Mouse (Mus musculus): ENCODE measurements around the gene Tmigd1. TPM values are rescaled to one million over a fixed set of nuclear protein-coding genes. Genes with fewer than 3 reads are reported as not detected.

Gene Tmigd1
- polyA plus RNA-seq, 1 experiment from 2014 or later: 0.17 TPM

DNA sequence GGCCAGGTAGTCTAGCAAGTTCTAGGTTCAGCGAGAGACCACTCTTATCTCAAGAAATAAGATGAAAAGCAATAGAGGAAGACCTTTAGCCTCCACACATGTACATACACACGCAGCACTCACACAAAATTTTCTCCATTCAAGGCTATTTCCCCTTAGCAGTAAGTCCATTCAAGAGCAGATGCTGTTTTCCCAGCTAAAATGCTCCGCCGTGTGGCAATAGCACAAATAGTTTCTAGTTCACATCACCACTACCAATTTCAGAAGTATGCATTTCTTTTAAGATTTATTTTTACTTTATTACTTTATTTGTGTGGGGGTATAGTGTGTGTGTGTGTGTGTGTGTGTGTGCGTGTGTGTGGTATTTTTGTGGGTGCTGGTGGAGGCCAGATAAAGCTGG lies 34.6 kb downstream of the Tmigd1 start:
- Histone ChIP-seq H3K4me1 (replicated peaks; ENCODE audit: control insufficient read depth, insufficient read depth, low read length) (no peaks in the 10 kb centered on the region), H3K36me3 (ENCODE audit: control insufficient read depth, insufficient read depth, low read length) (no peaks in the 10 kb centered on the region), H3K27ac (ENCODE audit: low read depth, low read length) (no peak overlapping the region), H3K4me3 (ENCODE audit: low read depth, low read length) (no peak overlapping the region), H3K4me2 (replicated peaks; ENCODE audit: low read depth, low read length) (no peak overlapping the region), H3K27me3 (ENCODE audit: control insufficient read depth, insufficient read depth, low read length) (no peaks in the 10 kb centered on the region), H3K9ac (ENCODE audit: low read depth, low read length) (no peak overlapping the region), H3K9me3 (ENCODE audit: control insufficient read depth, low read length) (no peaks in the 10 kb centered on the region)
- ATAC-seq (ENCODE audit: low FRiP score) (no peak), DNase-seq (ENCODE audit: low spot score) (no peak)
- 84% methylated on average over 5 of the region's 5 CpGs for WGBS

DNA sequence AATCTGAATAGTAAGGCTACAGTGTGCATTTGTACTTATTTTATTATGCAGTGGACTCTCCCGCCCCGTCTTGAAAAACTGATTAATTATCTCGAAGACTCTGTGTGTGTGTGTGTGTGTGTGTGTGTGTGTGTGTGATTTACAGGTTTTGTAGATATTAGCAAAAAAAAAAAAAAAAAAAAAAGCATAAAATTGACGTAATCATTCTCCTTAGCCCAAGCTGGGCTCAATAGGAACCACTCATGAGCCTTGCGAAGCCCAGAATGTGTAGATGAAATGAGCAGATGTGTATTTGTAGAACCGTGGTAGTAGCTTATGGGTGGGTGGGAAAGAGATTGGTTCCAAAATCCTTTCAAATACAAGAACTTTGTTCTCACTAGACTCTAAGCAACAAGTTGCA lies 42.9 kb downstream of the Tmigd1 start:
- Histone ChIP-seq H3K9me3 (ENCODE audit: control insufficient read depth, low read length) (no peaks in the 10 kb centered on the region), H3K4me2 (replicated peaks; ENCODE audit: low read depth, low read length) (peak overlapping the region; percentile 49), H3K27ac (ENCODE audit: low read depth, low read length) (no peak overlapping the region; the same call in 1 of the 2 replicates), H3K36me3 (ENCODE audit: control insufficient read depth, insufficient read depth, low read length) (no peaks in the 10 kb centered on the region), H3K9ac (ENCODE audit: low read depth, low read length) (peak overlapping the region; percentile 91), H3K4me1 (replicated peaks; ENCODE audit: control insufficient read depth, insufficient read depth, low read length) (0 out of 2 replicates have a peak, but pooled peaks cover 2% of the 10 kb centered on the region), H3K4me3 (ENCODE audit: low read depth, low read length) (peak overlapping the region; percentile 88), H3K27me3 (ENCODE audit: control insufficient read depth, insufficient read depth, low read length) (no peaks in the 10 kb centered on the region)
- WGBS: 81% methylated on average over 6 of the region's 6 CpGs
- no peak for DNase-seq (ENCODE audit: low spot score)
- ATAC-seq (ENCODE audit: low FRiP score): no peak

DNA sequence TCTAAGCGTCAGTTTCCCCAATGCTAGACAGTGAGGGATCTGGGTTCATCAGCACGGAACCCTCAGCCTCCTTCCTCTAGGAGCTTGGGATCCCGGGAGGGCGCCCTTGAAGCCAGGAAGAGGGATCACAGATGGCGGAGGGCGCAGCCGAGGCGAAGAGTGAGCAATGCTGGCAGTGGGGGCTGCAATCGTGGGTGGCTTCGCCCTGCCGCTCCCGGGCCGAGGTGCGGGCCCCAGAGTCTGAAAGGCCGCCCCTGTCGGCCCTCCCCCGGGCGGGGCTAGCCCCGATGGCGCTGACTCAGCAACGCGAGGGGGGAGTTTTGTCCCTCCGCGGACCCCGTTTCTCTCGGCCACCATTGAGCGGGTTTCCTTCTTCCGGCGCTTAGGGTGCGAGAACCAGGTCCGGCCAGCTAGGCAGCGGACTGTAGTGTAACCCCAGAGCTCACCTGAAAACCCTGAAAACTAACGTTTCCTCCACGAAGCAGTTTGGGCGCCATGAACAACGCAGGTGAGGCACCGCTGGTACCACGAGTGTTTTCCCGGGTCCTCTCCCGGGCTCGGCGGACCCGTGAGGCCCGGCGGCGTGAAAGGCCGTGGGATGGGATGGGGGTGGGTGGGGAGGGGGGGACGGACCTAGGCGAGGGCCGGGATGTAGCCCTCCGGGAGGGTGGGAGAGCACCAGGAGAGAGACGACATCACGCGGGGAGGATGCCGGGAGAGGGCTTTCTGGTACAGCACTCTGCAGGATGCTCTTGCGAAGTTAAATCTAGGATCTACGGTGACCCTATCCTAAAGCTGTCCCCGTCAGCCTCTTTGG lies 43.6 kb downstream of the Tmigd1 start:
- H3K4me3 ChIP-seq (ENCODE audit: low read depth, low read length): peak overlapping the region; percentile 88
- H3K4me2 ChIP-seq (replicated peaks; ENCODE audit: low read depth, low read length): peak overlapping the region; percentile 49
- H3K9me3 ChIP-seq (ENCODE audit: control insufficient read depth, low read length): no peaks in the 10 kb centered on the region
- no peaks in the 10 kb centered on the region for H3K36me3 ChIP-seq (ENCODE audit: control insufficient read depth, insufficient read depth, low read length)
- DNase-seq (ENCODE audit: low spot score) (peak; percentile 95), ATAC-seq (ENCODE audit: low FRiP score) (peak; percentile 87)
- H3K27ac ChIP-seq (ENCODE audit: low read depth, low read length): peak overlapping the region; percentile 68
- 0 out of 2 replicates have a peak, but pooled peaks cover 2% of the 10 kb centered on the region for H3K4me1 ChIP-seq (replicated peaks; ENCODE audit: control insufficient read depth, insufficient read depth, low read length)
- peak overlapping the region; percentile 91 for H3K9ac ChIP-seq (ENCODE audit: low read depth, low read length)
- no peaks in the 10 kb centered on the region for H3K27me3 ChIP-seq (ENCODE audit: control insufficient read depth, insufficient read depth, low read length)
- WGBS: under 1% methylated on average over 53 of the region's 58 CpGs

DNA sequence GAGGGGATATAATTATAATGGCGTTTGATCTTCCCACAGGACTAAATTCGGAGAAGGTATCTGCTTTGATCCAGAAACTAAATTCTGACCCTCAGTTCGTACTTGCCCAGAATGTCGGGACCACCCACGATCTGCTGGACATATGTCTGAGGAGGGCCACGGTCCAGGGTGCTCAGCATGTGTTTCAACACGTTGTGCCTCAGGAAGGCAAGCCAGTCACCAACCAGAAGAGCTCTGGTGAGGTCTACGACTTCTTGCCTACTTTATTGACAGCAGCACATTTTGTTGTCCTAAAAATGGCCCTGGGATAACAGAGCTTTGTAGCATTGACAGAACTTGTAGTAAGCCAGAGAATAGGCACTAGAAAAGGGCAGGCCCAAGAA lies 44.2 kb downstream of the Tmigd1 start:
- no peaks in the 10 kb centered on the region for H3K9me3 ChIP-seq (ENCODE audit: control insufficient read depth, low read length)
- 0 out of 2 replicates have a peak, but pooled peaks cover 2% of the 10 kb centered on the region for H3K4me1 ChIP-seq (replicated peaks; ENCODE audit: control insufficient read depth, insufficient read depth, low read length)
- DNase-seq (ENCODE audit: low spot score): no peak
- H3K9ac ChIP-seq (ENCODE audit: low read depth, low read length): peak overlapping the region; percentile 91
- WGBS: 4% methylated on average over 8 of the region's 8 CpGs
- no peak for ATAC-seq (ENCODE audit: low FRiP score)
- H3K4me2 ChIP-seq (replicated peaks; ENCODE audit: low read depth, low read length): peak overlapping the region; percentile 49
- H3K27me3 ChIP-seq (ENCODE audit: control insufficient read depth, insufficient read depth, low read length): no peaks in the 10 kb centered on the region
- H3K27ac ChIP-seq (ENCODE audit: low read depth, low read length): 0 out of 2 replicates have a peak overlapping the region, but pooled peaks have one; percentile 68
- peak overlapping the region; percentile 88 for H3K4me3 ChIP-seq (ENCODE audit: low read depth, low read length)
- H3K36me3 ChIP-seq (ENCODE audit: control insufficient read depth, insufficient read depth, low read length): no peaks in the 10 kb centered on the region

DNA sequence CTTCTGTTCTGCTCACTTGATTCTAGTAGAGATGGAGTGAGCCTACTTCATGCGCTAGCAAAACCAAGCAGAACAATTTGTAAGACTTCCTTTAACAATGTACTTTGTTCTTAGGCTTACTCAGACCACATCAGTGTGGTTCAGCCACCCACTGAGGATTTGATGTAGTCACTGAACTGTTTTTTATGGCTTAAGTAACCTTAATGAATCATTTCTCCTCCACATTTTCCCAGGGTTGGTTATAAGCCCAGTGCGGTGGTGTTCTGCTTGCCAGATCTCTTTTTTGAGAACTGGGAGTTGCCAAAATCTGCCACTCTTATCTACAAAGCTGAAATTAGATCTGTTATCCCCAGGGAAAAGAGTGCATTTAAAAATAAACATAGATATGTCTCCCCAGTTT lies 51.6 kb downstream of the Tmigd1 start:
- Histone ChIP-seq H3K36me3 (ENCODE audit: control insufficient read depth, insufficient read depth, low read length) (no peaks in the 10 kb centered on the region), H3K27me3 (ENCODE audit: control insufficient read depth, insufficient read depth, low read length) (no peaks in the 10 kb centered on the region), H3K9me3 (ENCODE audit: control insufficient read depth, low read length) (no peaks in the 10 kb centered on the region), H3K4me2 (replicated peaks; ENCODE audit: low read depth, low read length) (no peak overlapping the region), H3K27ac (ENCODE audit: low read depth, low read length) (no peak overlapping the region), H3K9ac (ENCODE audit: low read depth, low read length) (no peak overlapping the region), H3K4me1 (replicated peaks; ENCODE audit: control insufficient read depth, insufficient read depth, low read length) (no peaks in the 10 kb centered on the region), H3K4me3 (ENCODE audit: low read depth, low read length) (no peak overlapping the region)
- WGBS: 97% methylated on average over 2 of the region's 2 CpGs
- DNase-seq (ENCODE audit: low spot score): no peak
- no peak for ATAC-seq (ENCODE audit: low FRiP score)

DNA sequence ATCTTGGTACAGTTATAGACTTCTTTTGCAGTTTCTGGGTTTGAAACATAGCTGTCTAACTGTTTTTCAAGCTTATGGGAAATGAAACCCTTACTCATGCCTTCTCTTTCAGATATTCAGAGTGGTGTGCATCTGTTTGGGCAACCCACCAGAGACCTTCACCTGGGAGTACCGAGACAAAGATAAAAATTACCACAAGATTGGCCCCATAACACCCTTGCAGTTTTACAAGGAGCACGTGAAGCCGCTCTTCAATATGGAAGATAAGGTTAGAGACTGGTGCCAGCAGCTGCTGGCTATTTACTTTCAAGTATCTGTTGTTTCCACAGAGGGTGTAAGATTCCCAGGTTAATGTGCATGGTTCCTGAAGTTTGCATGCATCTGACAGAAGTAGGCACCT lies 63.7 kb downstream of the Tmigd1 start:
- DNase-seq (ENCODE audit: low spot score) (no peak), ATAC-seq (ENCODE audit: low FRiP score) (no peak)
- H3K27ac ChIP-seq (ENCODE audit: low read depth, low read length): no peak overlapping the region
- H3K27me3 ChIP-seq (ENCODE audit: control insufficient read depth, insufficient read depth, low read length): no peaks in the 10 kb centered on the region
- 0 out of 2 replicates have a peak, but pooled peaks cover 6% of the 10 kb centered on the region for H3K36me3 ChIP-seq (ENCODE audit: control insufficient read depth, insufficient read depth, low read length)
- H3K4me3 ChIP-seq (ENCODE audit: low read depth, low read length): no peak overlapping the region
- no peak overlapping the region for H3K4me2 ChIP-seq (replicated peaks; ENCODE audit: low read depth, low read length)
- no peaks in the 10 kb centered on the region for H3K9me3 ChIP-seq (ENCODE audit: control insufficient read depth, low read length)
- H3K9ac ChIP-seq (ENCODE audit: low read depth, low read length): no peak overlapping the region
- no peaks in the 10 kb centered on the region for H3K4me1 ChIP-seq (replicated peaks; ENCODE audit: control insufficient read depth, insufficient read depth, low read length)
- WGBS: 97% methylated on average over 3 of the region's 3 CpGs

Other genes starting within 250 kb of the Tmigd1 start
- 0.19 TPM in 1 of 2 replicates, not detected in the other for gene Bhlha9, start 229.7 kb upstream of the Tmigd1 start, polyA plus RNA-seq (2014; fragmentation: Nextera tagmentation; extraction: Ambion mirVana)
- 0.14 TPM in 1 of 2 replicates, not detected in the other for gene Trarg1, start 222.4 kb upstream of the Tmigd1 start, polyA plus RNA-seq (2014; fragmentation: Nextera tagmentation; extraction: Ambion mirVana)
- gene Gosr1, start 138.6 kb upstream of the Tmigd1 start, polyA plus RNA-seq (2014; fragmentation: Nextera tagmentation; extraction: Ambion mirVana): 28.3 and 28.4 TPM in 2 replicates
- gene Cpd, start 55.1 kb upstream of the Tmigd1 start, polyA plus RNA-seq (2014; fragmentation: Nextera tagmentation; extraction: Ambion mirVana): 15.4 and 16.0 TPM in 2 replicates
- gene Blmh, start 22.6 kb downstream of the Tmigd1 start, polyA plus RNA-seq (2014; fragmentation: Nextera tagmentation; extraction: Ambion mirVana): 164 and 193 TPM in 2 replicates
- 0.77 and 2.0 TPM in 2 replicates for gene Slc6a4, start 96.4 kb downstream of the Tmigd1 start, polyA plus RNA-seq (2014; fragmentation: Nextera tagmentation; extraction: Ambion mirVana)
- 57.0 and 67.4 TPM in 2 replicates for gene Nsrp1, start 176.3 kb downstream of the Tmigd1 start, polyA plus RNA-seq (2014; fragmentation: Nextera tagmentation; extraction: Ambion mirVana)

Measured in hindbrain, embryonic 11.5 days (tissue).